Mouse (Mus musculus) activated CD4-positive, CD25-positive, alpha-beta regulatory T cell, adult 4 months (primary cell): Measurements from ENCODE around the gene Ranbp10. TPM values are rescaled to one million over a fixed set of nuclear protein-coding genes. Genes with fewer than 3 reads are reported as not detected.
"Not testable (repeated sequence)": the region's sequence is repeated elsewhere in the genome, so short reads cannot be mapped to it uniquely, and the experiment has no call there.

Experiments used
- ATAC-seq: one replicate; pipeline ENCODE4 v1.8.0; 2017
- polyA plus RNA-seq, 2 experiments: library from polyadenylated mRNA; unstranded; fragments of 100-300 nt; shearing (Covaris generic); gene quantifications; one replicate each; pipeline ENCODE4 v1.2.1; 2017

Ranbp10 gene
- polyA plus RNA-seq, 2 experiments from 2014 or later: 6.6 to 7.0 TPM

GRCm38 (mm10) chr8:105833740-105834139, 6.6 kb upstream of the Ranbp10 start:
- ATAC-seq: not testable (repeated sequence)

GRCm38 (mm10) chr8:105826379-105826778, 771 bp downstream of the Ranbp10 start:
- no peak for ATAC-seq

- no peak for ATAC-seq
Observed at GRCm38 (mm10) chr8:105825506-105825905, 1.6 kb downstream of the Ranbp10 start.

- ATAC-seq: no peak
Observed at GRCm38 (mm10) chr8:105820925-105821324, 6.2 kb downstream of the Ranbp10 start.

GRCm38 (mm10) chr8:105819659-105820058, 7.5 kb downstream of the Ranbp10 start:
- no peak for ATAC-seq

- no peak for ATAC-seq
Observed at GRCm38 (mm10) chr8:105813241-105813640, 13.9 kb downstream of the Ranbp10 start.

- ATAC-seq: no peak
Observed at GRCm38 (mm10) chr8:105812511-105812910, 14.6 kb downstream of the Ranbp10 start.

GRCm38 (mm10) chr8:105811543-105811942, 15.6 kb downstream of the Ranbp10 start:
- ATAC-seq: peak; percentile 7

- no peak for ATAC-seq
Observed at GRCm38 (mm10) chr8:105811061-105811460, 16.1 kb downstream of the Ranbp10 start.

- peak; percentile 86 for ATAC-seq
Observed at GRCm38 (mm10) chr8:105810245-105810786, 16.8 kb downstream of the Ranbp10 start.

GRCm38 (mm10) chr8:105808480-105808879, 18.7 kb downstream of the Ranbp10 start:
- ATAC-seq: no peak

- no peak for ATAC-seq
Observed at GRCm38 (mm10) chr8:105807766-105808165, 19.4 kb downstream of the Ranbp10 start.

GRCm38 (mm10) chr8:105805964-105806363, 21.2 kb downstream of the Ranbp10 start:
- ATAC-seq: no peak

GRCm38 (mm10) chr8:105805346-105805745, 21.8 kb downstream of the Ranbp10 start:
- ATAC-seq: no peak

- no peak for ATAC-seq
Observed at GRCm38 (mm10) chr8:105804797-105805196, 22.4 kb downstream of the Ranbp10 start.

GRCm38 (mm10) chr8:105801153-105801904, 25.8 kb downstream of the Ranbp10 start:
- ATAC-seq: no peak

- no peak for ATAC-seq
Observed at GRCm38 (mm10) chr8:105799091-105799812, 27.9 kb downstream of the Ranbp10 start.

- ATAC-seq: no peak
Observed at GRCm38 (mm10) chr8:105798408-105798807, 28.7 kb downstream of the Ranbp10 start.

GRCm38 (mm10) chr8:105795785-105796184, 31.4 kb downstream of the Ranbp10 start:
- ATAC-seq: no peak

- peak; percentile 19 for ATAC-seq
Observed at GRCm38 (mm10) chr8:105794009-105794598, 33.0 kb downstream of the Ranbp10 start.

- no peak for ATAC-seq
Observed at GRCm38 (mm10) chr8:105793331-105793730, 33.8 kb downstream of the Ranbp10 start.

- no peak for ATAC-seq
Observed at GRCm38 (mm10) chr8:105789626-105790025, 37.5 kb downstream of the Ranbp10 start.

GRCm38 (mm10) chr8:105788927-105789326, 38.2 kb downstream of the Ranbp10 start:
- ATAC-seq: no peak
